Mouse (Mus musculus) 3134 (cell line): ENCODE data around the gene Noa1.

Experiments
- DNase-seq: peaks from one replicate; pipeline ENCODE4 v3.0.0-alpha.2; 2011; ENCODE audit warnings: low spot score; ENCODE audit not compliant: insufficient read length; ENCODE audit errors: extremely low read depth

The Noa1 gene

DNA sequence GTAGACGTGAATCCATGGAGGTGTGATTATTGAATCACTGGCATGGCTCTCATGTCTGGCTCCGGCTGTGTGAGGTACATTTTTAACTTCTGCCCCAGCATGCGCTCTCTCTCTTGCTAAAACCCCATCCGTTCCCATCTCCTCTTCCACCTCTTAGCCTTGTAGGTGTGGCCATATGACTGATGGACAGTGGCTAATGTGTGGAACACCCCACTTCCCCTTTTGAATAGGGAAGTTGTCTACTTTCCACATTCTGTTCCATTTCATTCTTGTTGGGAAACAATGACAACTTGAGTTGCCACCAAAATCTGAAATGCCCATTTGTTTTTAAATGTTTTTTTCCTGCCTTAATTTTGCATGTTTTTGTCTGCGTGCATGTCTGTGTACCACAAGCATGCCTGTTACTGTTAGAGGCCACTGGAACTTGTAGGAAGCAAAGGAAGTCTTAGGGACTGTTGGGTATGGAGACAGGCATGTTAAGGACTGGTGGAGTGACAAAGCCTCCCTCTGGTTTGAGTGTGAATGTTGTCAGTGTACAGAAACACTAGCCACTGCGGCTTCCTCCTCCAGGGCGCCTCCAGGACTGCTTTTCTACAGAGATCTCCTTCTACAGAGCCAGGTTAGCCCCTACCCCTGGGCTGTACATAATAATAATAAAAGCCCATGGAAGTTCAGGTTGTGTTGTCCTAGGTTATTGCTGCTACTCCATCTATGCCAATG, 16.9 kb downstream of the Noa1 start:
- DNase-seq = no peak

DNA sequence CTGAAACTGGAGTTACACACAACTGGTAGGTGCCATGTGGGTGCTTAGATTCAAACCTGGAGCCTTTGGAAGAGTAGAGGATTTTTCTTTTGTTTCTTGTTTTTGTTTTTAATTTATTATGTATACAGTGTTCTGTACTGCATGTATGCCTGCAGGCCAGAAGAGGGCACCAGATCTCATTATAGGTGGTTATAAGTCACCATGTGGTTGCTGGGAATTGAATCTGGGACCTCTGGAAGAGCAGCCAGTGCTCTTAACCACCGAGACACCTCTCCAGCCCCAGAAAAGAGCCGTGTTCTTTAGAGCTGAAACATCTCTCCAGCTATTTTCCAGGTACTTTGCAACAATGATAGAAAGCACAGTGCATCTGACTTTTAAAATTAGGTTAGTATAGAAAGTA, 19.3 kb downstream of the Noa1 start:
- no peak for DNase-seq

DNA sequence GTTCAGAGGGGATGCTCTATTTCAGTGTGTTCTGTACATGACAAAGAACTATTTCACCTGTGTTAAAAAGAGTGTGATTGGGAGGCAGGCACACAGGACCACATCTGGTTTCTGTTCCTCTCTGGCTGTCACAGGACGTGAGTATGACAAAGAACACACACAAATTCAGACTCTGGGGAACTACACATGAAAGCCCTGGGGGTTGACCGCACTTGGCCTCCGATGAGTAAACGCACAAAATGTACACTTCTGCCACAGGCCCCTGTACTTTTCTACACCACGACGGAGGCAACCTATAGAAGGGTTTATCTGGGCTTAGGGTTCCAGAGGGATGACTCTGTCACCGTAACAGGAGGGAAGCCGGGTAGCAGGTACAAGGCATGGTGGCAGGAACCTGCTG, 20.2 kb downstream of the Noa1 start:
- DNase-seq = no peak

DNA sequence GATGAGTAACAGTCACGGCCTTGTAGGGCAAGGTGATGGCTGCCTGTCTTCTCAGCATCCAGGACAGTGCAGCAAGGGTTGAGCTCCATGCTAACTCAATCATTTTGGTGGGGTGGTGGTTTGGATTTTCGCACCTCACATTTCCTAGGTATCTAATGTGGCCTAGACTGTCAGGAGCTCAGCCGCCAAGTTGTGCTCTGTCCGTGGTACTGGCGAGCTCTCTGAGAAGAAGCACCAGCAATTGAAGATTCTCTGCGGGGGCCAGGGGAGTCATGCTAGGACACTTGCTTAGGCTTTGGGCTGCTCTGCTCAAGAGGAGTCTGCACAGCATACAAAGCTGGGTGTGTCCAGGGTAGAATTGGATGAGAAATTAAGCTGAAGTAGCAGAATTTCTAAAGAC, 22.0 kb downstream of the Noa1 start:
- no peak for DNase-seq

GRCm38 (mm10) chr5:77286904-77287303, 23.0 kb downstream of the Noa1 start:
- DNase-seq = no peak

GRCm38 (mm10) chr5:77285685-77286084, 24.2 kb downstream of the Noa1 start:
- no peak for DNase-seq

DNA sequence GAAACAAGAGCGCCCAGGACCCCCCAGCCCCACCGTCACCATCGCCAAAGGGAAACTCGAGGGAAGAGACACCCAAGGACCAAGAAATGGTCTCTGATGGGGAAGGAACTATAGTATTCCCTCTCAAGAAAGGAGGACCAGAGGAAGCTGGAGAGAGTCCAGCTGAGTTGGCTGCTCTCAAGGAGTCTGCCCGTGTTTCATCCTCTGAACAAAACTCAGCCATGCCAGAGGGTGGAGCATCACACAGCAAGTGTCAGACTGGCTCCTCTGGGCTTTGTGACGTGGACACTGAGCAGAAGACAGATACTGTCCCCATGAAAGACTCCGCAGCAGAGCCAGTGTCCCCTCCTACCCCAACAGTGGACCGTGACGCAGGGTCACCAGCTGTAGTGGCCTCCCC, 27.6 kb downstream of the Noa1 start:
- no peak for DNase-seq

GRCm38 (mm10) chr5:77281518-77282174, 28.2 kb downstream of the Noa1 start:
- no peak for DNase-seq

- DNase-seq = no peak
Observed at GRCm38 (mm10) chr5:77277204-77277603, 32.7 kb downstream of the Noa1 start.

DNA sequence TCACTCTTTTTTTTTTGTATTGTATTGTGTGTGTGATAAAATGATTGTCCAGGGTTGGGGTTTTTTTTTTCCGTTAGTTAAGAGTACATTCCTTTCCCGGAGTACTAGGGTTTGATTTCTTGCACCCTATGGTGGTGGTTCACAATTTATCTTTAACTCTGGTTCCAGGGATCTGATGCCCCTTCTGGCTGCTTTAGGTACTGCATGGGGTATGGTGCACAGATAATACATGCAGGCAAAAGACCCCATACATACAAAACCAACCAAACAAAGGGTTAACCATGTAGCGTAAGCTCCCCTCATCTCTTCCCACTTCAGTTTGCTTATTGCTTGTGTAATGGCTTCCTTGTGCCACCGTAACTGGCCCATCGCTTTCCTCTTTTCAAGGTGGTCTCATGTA, 33.9 kb downstream of the Noa1 start:
- no peak for DNase-seq

GRCm38 (mm10) chr5:77273151-77273550, 36.7 kb downstream of the Noa1 start:
- DNase-seq = no peak

DNA sequence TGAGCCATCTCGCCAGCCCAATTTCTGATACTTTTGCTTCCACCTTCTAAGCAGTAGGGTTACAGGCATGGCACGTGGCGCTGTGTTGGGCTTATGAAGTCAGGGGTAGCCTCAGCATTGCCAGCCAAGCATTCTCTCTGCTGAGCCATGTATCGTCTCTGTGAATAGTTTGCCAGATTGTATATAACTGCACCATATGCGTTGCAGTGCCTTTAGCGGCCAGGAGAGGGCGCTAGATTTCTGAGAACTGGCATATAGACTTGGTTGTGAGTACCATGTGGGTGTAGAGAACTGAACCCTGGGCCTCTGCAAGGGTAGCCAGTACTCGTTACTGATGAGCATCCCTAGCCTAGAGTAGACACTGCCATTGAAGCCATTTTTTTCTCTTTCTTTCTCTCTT, 40.5 kb downstream of the Noa1 start:
- no peak for DNase-seq

GRCm38 (mm10) chr5:77267957-77268624, 41.8 kb downstream of the Noa1 start:
- no peak for DNase-seq

DNA sequence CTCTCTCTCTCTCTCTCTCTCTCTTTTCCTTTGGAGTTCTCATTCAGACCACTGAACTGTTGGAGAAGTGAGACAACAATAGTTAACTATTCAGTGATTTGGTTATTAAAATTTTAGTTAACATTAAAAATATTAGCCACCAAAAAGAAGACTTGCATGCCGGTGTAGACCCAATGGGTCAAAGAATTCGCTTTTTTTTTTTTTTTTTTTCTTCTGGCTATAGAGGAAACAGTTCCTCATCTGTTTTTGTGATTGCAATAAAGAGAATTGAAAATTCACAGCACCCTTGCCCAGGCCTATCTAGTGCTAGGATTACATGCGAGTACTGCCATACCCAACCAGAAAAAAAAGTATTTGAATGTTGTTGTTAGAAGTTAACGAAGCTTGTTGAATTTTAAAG, 42.4 kb downstream of the Noa1 start:
- no peak for DNase-seq

- DNase-seq = no peak
Observed at GRCm38 (mm10) chr5:77266886-77267401, 42.9 kb downstream of the Noa1 start.

GRCm38 (mm10) chr5:77266066-77266885, 43.6 kb downstream of the Noa1 start:
- DNase-seq = peak; percentile 73

DNA sequence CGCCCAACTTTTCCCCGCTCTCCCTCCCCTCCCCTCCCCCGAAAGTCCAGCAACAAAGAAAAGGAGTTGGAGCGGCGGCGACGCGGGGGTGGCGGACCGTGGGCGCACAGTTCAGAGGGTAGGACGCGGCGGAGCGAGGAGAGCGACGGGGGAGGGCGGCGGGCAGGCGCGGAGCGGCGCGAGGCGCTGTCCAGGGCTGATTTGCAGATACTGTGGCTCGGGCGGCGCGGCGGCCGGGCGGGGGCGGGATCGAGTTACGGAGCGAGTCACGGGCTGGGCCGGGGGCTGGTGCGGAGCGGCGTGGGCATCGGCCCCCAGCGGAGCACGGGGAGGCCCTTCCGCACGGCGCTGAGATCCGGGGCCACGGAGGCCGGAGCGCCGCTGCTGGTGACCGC, 44.2 kb downstream of the Noa1 start:
- peak; percentile 78 for DNase-seq

DNA sequence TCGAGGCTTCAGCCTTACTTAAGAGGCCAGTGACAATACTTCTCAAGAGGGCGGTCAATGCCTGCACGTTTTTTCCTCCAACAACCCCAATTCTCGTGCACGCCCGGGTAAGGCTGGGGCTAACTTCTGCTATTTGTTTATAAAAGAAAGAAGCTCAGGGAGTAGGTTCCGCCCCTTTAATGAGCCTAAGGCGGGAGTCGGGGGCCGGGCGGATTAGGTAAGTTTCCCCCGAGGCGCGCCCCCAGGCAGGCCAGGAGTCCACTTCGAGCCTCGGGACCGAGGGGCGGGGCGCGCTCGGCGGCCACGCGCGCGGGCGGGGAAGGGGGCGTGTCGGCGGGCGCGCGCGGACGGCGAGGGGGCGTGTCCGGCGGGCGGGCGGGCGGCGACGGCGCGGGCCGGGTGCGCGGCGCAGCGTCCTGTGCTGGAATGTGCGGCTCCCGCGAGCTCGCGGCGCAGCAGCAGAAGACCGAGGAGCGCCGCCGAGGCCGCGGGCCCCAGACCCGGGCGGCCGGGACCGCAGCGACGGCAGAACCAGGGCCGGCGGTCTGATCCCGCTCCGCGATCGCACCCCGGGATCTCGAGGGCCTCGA, 44.7 kb downstream of the Noa1 start, which contains the start of gene Rest:
Gene Rest (plus strand): TSS at position 411 of the 590 bp plus-strand sequence.
- peak; percentile 72 for DNase-seq

DNA sequence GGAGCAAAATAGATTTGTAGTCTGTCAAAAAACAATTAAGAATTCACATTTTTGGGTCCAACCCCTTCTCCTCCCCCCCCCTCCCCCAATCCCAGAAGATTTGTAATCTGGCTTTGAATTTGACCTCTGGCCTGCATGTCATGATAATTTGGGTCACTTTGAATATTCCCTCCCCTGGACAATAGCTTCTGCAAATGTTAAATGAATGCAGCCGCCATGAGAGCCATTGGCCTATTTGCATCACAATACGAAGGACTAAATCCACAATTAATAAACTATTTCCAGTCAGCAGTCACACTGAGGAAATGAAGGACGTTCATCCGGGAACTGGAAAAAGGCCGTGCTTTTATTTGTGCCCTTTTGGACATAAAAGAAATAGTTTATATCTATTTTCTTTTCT, 47.8 kb downstream of the Noa1 start:
- DNase-seq = no peak

- no peak for DNase-seq
Observed at GRCm38 (mm10) chr5:77261137-77261536, 48.7 kb downstream of the Noa1 start.
